Mouse (Mus musculus): ENCODE results near the gene Ankrd11.

- TF ChIP-seq CTCF (IDR thresholded peaks at IDR 0.05; ENCODE audit: control insufficient read depth, insufficient read depth, insufficient replicate concordance, low read depth, low read length) (no peak), POLR2A (IDR thresholded peaks at IDR 0.05; ENCODE audit: control insufficient read depth, low read depth, low read length) (no peak)
Observed at GRCm38 (mm10) chr8:122896317-122896716, 145.8 kb downstream of the Ankrd11 start.
